Mouse (Mus musculus) forebrain, embryonic 12.5 days (tissue): ENCODE results near the gene Slc13a5. TPM values are rescaled to one million over a fixed set of nuclear protein-coding genes. Genes with fewer than 3 reads are reported as not detected.
A peak's percentile ranks its signal among the peaks of the same experiment; 100 is the strongest.

ENCODE experiments used
- ATAC-seq: fragments of 200-750 bp; cut with Nextera tagmentation; 2 replicates; pipeline ENCODE4 v1.8.0; 2017; ENCODE audit warnings: moderate TSS enrichment; ENCODE audit not compliant: low FRiP score
- H3K27ac ChIP-seq: fragments of 300-500 bp; sonication (generic); 2 replicates; pipeline ENCODE4 v1.5.1; 2016; ENCODE audit warnings: mild to moderate bottlenecking
- H3K27me3 ChIP-seq: fragments of 300-500 bp; sonication (generic); 2 replicates; pipeline ENCODE4 v1.6.1; 2016; ENCODE audit warnings: mild to moderate bottlenecking
- H3K36me3 ChIP-seq: fragments of 300-500 bp; sonication (generic); replicated peaks from 2 replicates; pipeline ENCODE4 v1.6.1; 2016; ENCODE audit warnings: mild to moderate bottlenecking
- H3K4me1 ChIP-seq: fragments of 300-500 bp; sonication (generic); 2 replicates; pipeline ENCODE4 v1.6.1; 2016
- H3K4me2 ChIP-seq: fragments of 300-500 bp; sonication (generic); 2 replicates; pipeline ENCODE4 v1.6.1; 2016; ENCODE audit warnings: mild to moderate bottlenecking, moderate library complexity
- H3K4me3 ChIP-seq: fragments of 300-500 bp; sonication (generic); replicated peaks from 2 replicates; pipeline ENCODE4 v1.5.1; 2016; ENCODE audit warnings: mild to moderate bottlenecking
- H3K9ac ChIP-seq: fragments of 300-500 bp; sonication (generic); 2 replicates; pipeline ENCODE4 v1.6.1; 2016; ENCODE audit warnings: mild to moderate bottlenecking
- H3K9me3 ChIP-seq: fragments of 300-500 bp; sonication (generic); 2 replicates; pipeline ENCODE4 v1.6.1; 2016
- WGBS: fragments of 180-500 bp; shearing (Covaris S2); methylation state at CpG from one replicate; pipeline ENCODE4 v1.1.7; 2016; 5-methylcytosine and 5-hydroxymethylcytosine counted together
- polyA plus RNA-seq: library from polyadenylated mRNA; unstranded; fragments of >200 nt; fragmentation: Nextera tagmentation; extraction: Ambion mirVana; gene quantifications from 2 replicates; pipeline ENCODE4 v1.2.1, GENCODE M21; 2016

Slc13a5 gene
- not detected in 2 replicates for polyA plus RNA-seq

DNA sequence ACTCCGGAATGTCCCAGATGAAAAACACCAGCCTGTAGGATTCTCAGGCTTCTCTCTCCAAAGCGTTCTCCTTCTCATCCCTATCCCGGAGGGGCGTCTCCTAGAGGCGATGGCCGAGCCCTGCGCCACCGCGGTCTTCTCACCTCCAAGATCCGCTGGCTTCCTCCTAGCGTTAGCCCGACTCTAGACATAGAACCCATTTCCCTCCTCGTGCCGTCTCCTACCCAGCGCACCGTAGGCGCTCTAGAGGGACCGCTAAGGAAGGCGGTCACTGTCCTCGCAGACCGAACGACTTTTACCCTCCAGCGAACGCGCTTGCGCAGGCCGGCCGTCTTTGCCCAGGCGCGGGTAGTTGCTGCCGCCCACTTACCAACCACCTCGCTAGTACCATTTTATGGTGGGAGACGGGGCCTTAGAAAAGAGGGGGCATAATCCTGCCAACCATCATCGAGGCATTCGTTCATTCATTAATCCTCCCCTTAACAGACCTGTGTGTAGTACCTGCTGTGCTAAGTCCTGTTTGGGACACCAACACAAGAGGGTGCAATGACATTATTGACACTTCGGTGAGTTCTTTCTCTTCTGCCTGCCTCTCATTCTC, at the start of gene Slc13a5:
Gene Slc13a5 (minus strand): TSS at position 263 of the 601 bp plus-strand sequence.
- Histone ChIP-seq H3K4me2 (peak within 1 kb of the TSS; percentile 78), H3K4me1 (peaks cover 21% of the 10 kb centered on the region), H3K36me3 (no peaks in the 10 kb centered on the region), H3K27me3 (peaks cover 64% of the 10 kb centered on the region), H3K4me3 (peak within 1 kb of the TSS; percentile 42), H3K9me3 (no peaks in the 10 kb centered on the region), H3K27ac (no peak within 1 kb of the TSS), H3K9ac (peak within 1 kb of the TSS; percentile 30)
- 2% methylated on average over 36 of the region's 36 CpGs for WGBS
- ATAC-seq = peak; percentile 33; the same call in 1 of the 2 replicates

DNA sequence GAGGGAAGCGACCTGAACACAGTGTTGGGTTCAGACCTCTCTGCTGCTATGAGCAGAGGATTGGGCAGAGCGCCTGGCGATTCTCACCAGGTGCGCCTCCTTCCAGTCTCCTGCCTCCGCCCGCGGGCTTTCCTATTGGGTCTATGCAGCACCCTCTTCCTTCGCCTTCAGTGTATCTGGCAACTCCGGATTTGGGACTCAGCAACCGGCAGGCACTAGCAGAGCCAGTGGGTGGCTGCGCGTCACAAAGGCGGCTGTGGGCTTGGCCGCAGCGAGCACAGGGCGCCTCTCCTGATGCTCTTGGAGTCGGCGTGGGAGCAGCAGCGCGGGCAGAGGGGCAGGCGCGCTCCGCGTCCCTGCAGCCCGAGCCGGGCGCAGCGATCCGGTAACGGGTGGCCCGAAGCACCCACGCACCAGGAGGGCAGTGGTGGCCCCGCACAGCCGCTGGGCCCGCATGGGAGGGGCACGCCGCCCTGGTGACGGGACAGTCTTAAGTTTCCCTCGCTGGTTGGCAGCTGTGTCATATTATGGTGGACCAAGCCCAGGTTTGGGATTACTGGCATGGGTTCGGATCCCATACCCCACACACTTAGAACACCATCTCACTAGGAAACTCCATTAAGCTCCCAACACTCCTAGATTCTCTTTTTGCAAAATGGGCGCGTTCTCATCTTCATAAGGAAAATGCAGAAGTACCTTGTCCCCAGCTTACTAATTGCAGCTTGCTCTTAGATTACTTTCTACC, 47.3 kb upstream of the Slc13a5 start, which contains the start of gene Fbxo39:
Gene Fbxo39 (plus strand): TSS at position 294 of the 745 bp plus-strand sequence.
- H3K36me3 ChIP-seq = no peaks in the 10 kb centered on the region
- H3K4me3 ChIP-seq = peak within 1 kb of the TSS; percentile 29
- H3K9me3 ChIP-seq = no peaks in the 10 kb centered on the region
- H3K4me1 ChIP-seq = peaks cover 3% of the 10 kb centered on the region; the same call in 1 of the 2 replicates
- peak within 1 kb of the TSS; percentile 48 for H3K4me2 ChIP-seq
- no peak within 1 kb of the TSS for H3K27ac ChIP-seq
- H3K27me3 ChIP-seq = peaks cover 31% of the 10 kb centered on the region
- 10% methylated on average over 42 of the region's 42 CpGs for whole genome bisulfite sequencing
- ATAC-seq = no peak
- peak within 1 kb of the TSS; percentile 33; the same call in 1 of the 2 replicates for H3K9ac ChIP-seq

DNA sequence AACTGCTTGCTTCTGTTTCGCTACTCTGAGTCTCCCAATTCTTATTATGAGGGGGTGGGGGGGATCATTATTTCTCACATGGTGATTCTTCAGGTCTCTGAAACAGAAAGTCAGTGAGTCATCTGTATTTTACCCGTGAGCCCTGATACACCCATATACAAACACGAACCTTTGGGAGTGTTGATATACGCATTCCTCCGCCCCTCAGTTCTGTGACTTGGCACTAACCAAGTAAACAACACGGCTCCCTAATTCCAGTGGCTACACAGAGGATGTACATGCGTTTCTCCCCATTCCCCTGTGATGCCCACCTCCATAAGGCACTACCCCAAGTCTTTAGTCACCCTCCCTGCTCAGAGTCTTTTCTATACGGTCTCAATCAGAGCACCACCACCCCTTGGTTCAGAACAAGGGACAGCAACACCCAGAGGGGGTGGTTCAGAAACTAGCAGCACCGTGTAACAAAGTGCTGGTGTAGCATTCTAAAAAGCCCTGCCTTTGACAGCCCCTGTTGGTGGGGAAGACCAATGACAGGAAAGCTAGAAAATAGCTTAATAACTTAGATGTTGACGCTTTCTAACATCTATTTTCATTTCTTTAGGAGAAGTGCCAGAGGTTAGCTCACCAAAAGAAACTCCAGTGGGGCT, 44.5 kb upstream of the Slc13a5 start:
- no peaks in the 10 kb centered on the region for H3K36me3 ChIP-seq
- no peak for ATAC-seq
- WGBS = 88% methylated on average over 10 of the region's 10 CpGs

DNA sequence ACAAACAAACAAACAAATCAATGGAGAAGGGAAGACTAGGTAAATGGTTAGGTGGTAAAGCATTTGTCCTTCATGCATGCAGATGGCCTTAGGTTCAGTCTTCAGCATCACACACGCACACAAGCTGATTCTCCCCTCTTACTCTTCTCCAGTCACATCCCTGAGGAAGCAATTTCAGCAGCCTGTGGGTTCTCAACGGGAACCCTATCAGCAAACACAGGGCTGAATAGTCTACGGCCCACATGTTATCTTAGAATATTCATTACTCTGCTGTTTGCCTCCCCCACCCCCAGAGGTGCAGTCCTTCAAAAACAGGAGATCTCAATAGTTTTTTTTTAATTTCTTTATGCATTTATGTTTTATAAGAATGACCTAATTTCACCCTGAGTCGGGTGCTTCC, 43.5 kb upstream of the Slc13a5 start:
- no peaks in the 10 kb centered on the region for H3K36me3 ChIP-seq
- peaks cover 28% of the 10 kb centered on the region for H3K27me3 ChIP-seq
- H3K4me3 ChIP-seq = no peak overlapping the region
- no peaks in the 10 kb centered on the region for H3K9me3 ChIP-seq
- ATAC-seq = no peak
- WGBS = 83% methylated on average over 4 of the region's 4 CpGs
- H3K27ac ChIP-seq = no peak overlapping the region
- no peak overlapping the region for H3K9ac ChIP-seq
- no peak overlapping the region for H3K4me2 ChIP-seq
- H3K4me1 ChIP-seq = peaks cover 3% of the 10 kb centered on the region; the same call in 1 of the 2 replicates

More for the DNA sequence above, 44.5 kb upstream of the Slc13a5 start:
- peaks cover 28% of the 10 kb centered on the region for H3K27me3 ChIP-seq
- no peak overlapping the region for H3K27ac ChIP-seq
- H3K4me3 ChIP-seq = no peak overlapping the region
- H3K4me2 ChIP-seq = no peak overlapping the region
- no peak overlapping the region for H3K9ac ChIP-seq
- no peaks in the 10 kb centered on the region for H3K9me3 ChIP-seq
- H3K4me1 ChIP-seq = peaks cover 3% of the 10 kb centered on the region; the same call in 1 of the 2 replicates

DNA sequence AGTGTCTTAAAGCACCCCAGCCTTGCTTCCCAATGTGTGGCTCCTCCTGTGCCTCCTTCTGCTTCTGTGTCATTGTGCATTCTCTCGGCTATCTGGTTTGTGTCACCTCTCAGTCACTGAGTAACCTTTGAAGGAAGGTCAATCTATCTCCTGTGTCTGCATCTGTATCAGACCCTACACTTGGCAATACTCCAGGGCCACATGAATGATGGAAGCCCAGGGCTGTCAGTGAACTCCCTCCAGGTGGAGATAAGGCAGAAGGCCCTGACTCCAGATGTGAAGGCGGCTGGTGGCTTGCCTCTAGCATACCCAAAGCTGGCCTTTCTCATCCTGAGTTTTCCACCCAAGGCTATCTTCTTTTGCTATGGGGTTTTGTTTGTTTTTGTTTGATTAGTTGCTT, 42.0 kb upstream of the Slc13a5 start:
- Histone ChIP-seq H3K4me1 (no peaks in the 10 kb centered on the region), H3K9ac (no peak overlapping the region), H3K4me2 (no peak overlapping the region), H3K4me3 (no peak overlapping the region), H3K27ac (no peak overlapping the region), H3K9me3 (no peaks in the 10 kb centered on the region), H3K36me3 (no peaks in the 10 kb centered on the region), H3K27me3 (peaks cover 13% of the 10 kb centered on the region)
- 75% methylated on average over 2 of the region's 2 CpGs for whole genome bisulfite sequencing
- ATAC-seq = no peak

- Histone ChIP-seq H3K27ac (no peak overlapping the region), H3K9ac (no peak overlapping the region), H3K27me3 (no peaks in the 10 kb centered on the region), H3K4me3 (no peak overlapping the region), H3K9me3 (no peaks in the 10 kb centered on the region), H3K36me3 (no peaks in the 10 kb centered on the region), H3K4me1 (no peaks in the 10 kb centered on the region), H3K4me2 (no peak overlapping the region)
- WGBS = 89% methylated on average over 5 of the region's 5 CpGs
- ATAC-seq = no peak
Measured at GRCm38 (mm10) chr11:72307461-72307860, 40.4 kb upstream of the Slc13a5 start.

GRCm38 (mm10) chr11:72302230-72302629, 35.2 kb upstream of the Slc13a5 start:
- Histone ChIP-seq H3K36me3 (no peaks in the 10 kb centered on the region), H3K9me3 (no peaks in the 10 kb centered on the region), H3K4me2 (no peak overlapping the region), H3K4me1 (0 out of 2 replicates have a peak, but pooled peaks cover 4% of the 10 kb centered on the region), H3K27me3 (no peaks in the 10 kb centered on the region; the same call in 1 of the 2 replicates), H3K9ac (no peak overlapping the region), H3K4me3 (no peak overlapping the region), H3K27ac (no peak overlapping the region)
- 80% methylated on average over 7 of the region's 7 CpGs for WGBS
- ATAC-seq = no peak

DNA sequence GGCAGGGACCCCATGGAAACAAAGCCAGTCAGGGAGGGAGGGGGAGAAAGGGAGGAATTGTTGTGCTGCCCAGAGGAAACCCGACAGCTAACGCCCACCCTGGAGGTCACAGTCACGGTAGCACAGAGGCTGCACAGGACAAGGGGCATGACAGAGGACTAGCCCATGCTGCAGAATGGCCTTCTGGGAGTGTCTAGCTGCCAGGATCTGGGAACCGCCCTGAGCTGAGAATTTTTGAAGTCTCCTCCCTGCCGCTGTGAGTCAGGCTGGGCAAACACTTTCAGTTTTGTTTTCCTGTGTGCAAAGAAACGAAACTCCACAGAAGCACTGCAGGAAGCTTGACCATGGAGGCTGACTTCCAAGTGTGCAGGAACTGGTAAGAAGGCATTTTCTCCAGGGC, 34.3 kb upstream of the Slc13a5 start, which contains the start of gene Xaf1:
Gene Xaf1 (plus strand): TSS at position 296 of the 400 bp plus-strand sequence.
- H3K4me1 ChIP-seq = 0 out of 2 replicates have a peak, but pooled peaks cover 4% of the 10 kb centered on the region
- 36% methylated on average over 6 of the region's 6 CpGs for WGBS
- H3K27ac ChIP-seq = no peak within 1 kb of the TSS
- H3K36me3 ChIP-seq = no peaks in the 10 kb centered on the region
- H3K9ac ChIP-seq = no peak within 1 kb of the TSS
- no peaks in the 10 kb centered on the region; the same call in 1 of the 2 replicates for H3K27me3 ChIP-seq
- H3K4me2 ChIP-seq = no peak within 1 kb of the TSS
- ATAC-seq = no peak
- H3K9me3 ChIP-seq = no peaks in the 10 kb centered on the region
- H3K4me3 ChIP-seq = no peak within 1 kb of the TSS

DNA sequence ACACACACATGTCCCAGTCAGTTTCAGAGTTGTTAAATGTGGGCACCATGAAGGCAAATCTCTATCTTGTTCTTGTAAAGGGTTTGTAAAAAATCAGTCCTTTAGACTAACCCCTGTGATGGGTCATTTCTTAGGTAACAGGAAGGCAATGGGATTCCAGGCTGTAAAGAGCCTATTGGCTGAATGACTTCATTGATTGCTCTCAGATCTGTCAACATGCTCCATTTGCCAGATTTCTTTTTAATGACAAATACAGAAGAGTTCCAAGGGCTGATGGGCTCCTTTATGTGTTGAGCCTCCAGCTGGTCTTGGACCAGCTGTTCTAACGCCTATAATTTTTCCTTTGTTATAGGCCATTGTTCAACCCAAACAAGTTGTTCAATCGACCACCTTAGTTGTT, 26.1 kb upstream of the Slc13a5 start:
- no peak overlapping the region for H3K4me2 ChIP-seq
- no peaks in the 10 kb centered on the region for H3K4me1 ChIP-seq
- no peak overlapping the region for H3K27ac ChIP-seq
- H3K4me3 ChIP-seq = no peak overlapping the region
- no peaks in the 10 kb centered on the region for H3K27me3 ChIP-seq
- no peak overlapping the region for H3K9ac ChIP-seq
- no peaks in the 10 kb centered on the region for H3K9me3 ChIP-seq
- 79% methylated on average over 2 of the region's 2 CpGs for WGBS
- ATAC-seq = no peak
- no peaks in the 10 kb centered on the region for H3K36me3 ChIP-seq

DNA sequence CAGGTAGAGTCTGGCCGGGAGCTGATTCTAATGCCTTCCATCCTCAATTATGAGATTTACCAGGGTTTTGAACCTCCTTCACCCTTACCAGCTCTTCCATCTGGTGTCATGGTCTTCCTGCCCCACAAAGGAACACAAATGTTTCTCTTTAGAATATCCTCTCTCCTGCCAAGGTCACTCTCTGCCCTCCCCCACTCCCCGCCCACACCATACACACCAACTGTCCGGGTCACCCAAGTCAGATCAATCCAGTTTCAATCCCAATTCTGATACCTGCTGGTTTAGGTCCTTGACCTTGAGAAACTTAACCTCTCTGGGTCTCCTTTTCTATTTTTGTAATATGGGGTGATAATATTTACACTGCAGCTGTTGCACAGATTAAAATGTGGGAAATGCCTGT, 20.5 kb upstream of the Slc13a5 start:
- no peaks in the 10 kb centered on the region for H3K36me3 ChIP-seq
- H3K4me1 ChIP-seq = no peaks in the 10 kb centered on the region
- no peak overlapping the region for H3K27ac ChIP-seq
- H3K9me3 ChIP-seq = no peaks in the 10 kb centered on the region
- no peak overlapping the region for H3K9ac ChIP-seq
- H3K4me2 ChIP-seq = no peak overlapping the region
- no peak overlapping the region for H3K4me3 ChIP-seq
- WGBS = 88% methylated on average over 3 of the region's 3 CpGs
- no peak for ATAC-seq
- no peaks in the 10 kb centered on the region for H3K27me3 ChIP-seq

GRCm38 (mm10) chr11:72287126-72287525, 20.1 kb upstream of the Slc13a5 start:
- H3K27me3 ChIP-seq = no peaks in the 10 kb centered on the region
- no peaks in the 10 kb centered on the region for H3K4me1 ChIP-seq
- no peaks in the 10 kb centered on the region for H3K9me3 ChIP-seq
- H3K9ac ChIP-seq = no peak overlapping the region
- H3K27ac ChIP-seq = no peak overlapping the region
- ATAC-seq = no peak
- no peak overlapping the region for H3K4me2 ChIP-seq
- no peaks in the 10 kb centered on the region for H3K36me3 ChIP-seq
- H3K4me3 ChIP-seq = no peak overlapping the region
- 90% methylated on average over 2 of the region's 2 CpGs for WGBS

GRCm38 (mm10) chr11:72286651-72287050, 19.6 kb upstream of the Slc13a5 start:
- H3K27me3 ChIP-seq = no peaks in the 10 kb centered on the region
- no peaks in the 10 kb centered on the region for H3K4me1 ChIP-seq
- ATAC-seq = no peak
- H3K4me3 ChIP-seq = no peak overlapping the region
- WGBS = 81% methylated on average over 3 of the region's 3 CpGs
- no peak overlapping the region for H3K9ac ChIP-seq
- H3K36me3 ChIP-seq = no peaks in the 10 kb centered on the region
- H3K9me3 ChIP-seq = no peaks in the 10 kb centered on the region
- H3K4me2 ChIP-seq = no peak overlapping the region
- H3K27ac ChIP-seq = no peak overlapping the region
